ENCODE assay signal across 9 mouse cellular contexts in the genomic region with DNA sequence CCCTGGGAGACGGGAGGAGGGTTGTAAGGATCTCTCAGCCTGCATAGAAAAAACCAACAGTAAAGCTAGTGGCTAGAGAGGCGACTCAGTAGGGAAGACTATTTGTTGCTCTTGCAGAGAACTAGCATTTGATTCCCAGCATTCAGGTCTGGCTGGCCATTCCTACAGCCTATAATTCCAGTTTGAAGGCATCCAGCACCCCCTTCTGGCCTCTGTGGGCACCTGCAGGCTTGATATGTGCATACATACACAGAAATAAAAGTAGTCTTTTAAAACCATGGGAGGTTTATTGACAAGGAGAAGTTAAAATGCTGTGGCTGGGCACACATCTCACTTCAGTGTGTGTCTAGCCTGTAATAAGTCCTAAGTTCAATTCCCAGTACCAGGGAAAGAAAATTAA. TPM values are rescaled to one million over a fixed set of nuclear protein-coding genes. Genes with fewer than 3 reads are reported as not detected.
DNase-seq lines count a peak whose midpoint lies in the region; ATAC-seq and TF ChIP-seq lines count a peak whose summit lies in the region.
"Had no signal": no experiment of that assay in that cellular context is flagged by ENCODE, and none has a peak within 500 bp of the region (broad histone marks: within the 10 kb centered on the region; RNA-seq: fewer than 3 reads in every experiment).

No protein-coding gene starts in this region.

- WGBS in liver, embryonic 11.5 days = 84% methylated on average over 2 of the region's 2 CpGs

- H3K27me3 ChIP-seq in liver, embryonic 11.5 days (replicated peaks; ENCODE audit: control insufficient read depth, insufficient read depth, low read length) = no peaks in the 10 kb centered on the region
- H3K27me3 ChIP-seq in G1E (ENCODE audit: insufficient read depth, low read length) = no peaks in the 10 kb centered on the region
- H3K27me3 ChIP-seq: heart, embryonic 15.5 days had no signal

- no peaks in the 10 kb centered on the region for H3K9me3 ChIP-seq in liver, embryonic 11.5 days (ENCODE audit: control insufficient read depth, low read length)
- H3K9me3 ChIP-seq in G1E (replicated peaks) = no peaks in the 10 kb centered on the region
- H3K9me3 ChIP-seq: heart, embryonic 15.5 days had no signal

- H3K9ac ChIP-seq in liver, embryonic 11.5 days (ENCODE audit: low read depth, low read length) = no peak overlapping the region
- H3K9ac ChIP-seq: heart, embryonic 15.5 days had no signal

- intact Hi-C loops in heart, postnatal 25 days (cut with DNase I) = no loop called here

- H3K27ac ChIP-seq in liver, embryonic 11.5 days (ENCODE audit: low read depth, low read length) = no peak overlapping the region
- H3K27ac ChIP-seq: heart, embryonic 15.5 days had no signal

- H3K4me1 ChIP-seq in liver, embryonic 11.5 days (replicated peaks; ENCODE audit: control insufficient read depth, insufficient read depth, low read length) = no peaks in the 10 kb centered on the region
- no peaks in the 10 kb centered on the region for H3K4me1 ChIP-seq in G1E (ENCODE audit: insufficient read depth, low read depth, low read length)
- H3K4me1 ChIP-seq: heart, embryonic 15.5 days had no signal

- peaks cover 50% of the 10 kb centered on the region for H3K36me3 ChIP-seq in liver, embryonic 11.5 days (ENCODE audit: control insufficient read depth, insufficient read depth, low read length)
- peaks cover 87% of the 10 kb centered on the region for H3K36me3 ChIP-seq in G1E (replicated peaks)

- DNase-seq in liver = peak; percentile 50
- no peak for DNase-seq in liver, embryonic 11.5 days (ENCODE audit: low spot score)
- DNase-seq in G1E (ENCODE audit: low spot score) = no peak
- peak; percentile 32 for DNase-seq in c-Kit-positive CD71-positive TER-119-negative erythroid progenitor cells, embryonic 14.5 days (ENCODE audit: low read depth)
- no peak for DNase-seq in right cerebral cortex, adult 2 months (ENCODE audit: low spot score in 2 of 2)
- no peak for DNase-seq in heart, postnatal 25 days (ENCODE audit: low spot score)

- no peak overlapping the region for H3K4me3 ChIP-seq in liver, embryonic 11.5 days (ENCODE audit: low read depth, low read length)
- no peak overlapping the region for H3K4me3 ChIP-seq in G1E (ENCODE audit: low read depth, low read length)
- H3K4me3 ChIP-seq: heart, embryonic 15.5 days; myocyte had no signal

- H3K4me2 ChIP-seq in liver, embryonic 11.5 days = no peak overlapping the region
- H3K4me2 ChIP-seq: heart, embryonic 15.5 days had no signal

- 0 out of 2 replicates have a peak, but pooled peaks have one; percentile 23 for TF ChIP-seq CTCF in G1E (IDR thresholded peaks at IDR 0.05; ENCODE audit: low read depth, low read length)

- ATAC-seq in liver, embryonic 11.5 days (replicated peaks; ENCODE audit: low FRiP score) = no peak
- ATAC-seq in G1E (ENCODE audit: extremely low read depth, insufficient number of reproducible peaks, low FRiP score, poor library complexity, severe bottlenecking) = no peak
- peak; percentile 60; the same call in 1 of the 2 replicates for ATAC-seq in megakaryocyte-erythroid progenitor cell, adult 5-6 weeks (replicated peaks; ENCODE audit: low FRiP score, low TSS enrichment, poor library complexity, severe bottlenecking)

RNA-seq across cellular contexts. Expression of a gene that starts 21.0 kb away (rescaled TPM):
- 81.7 and 83.4 TPM in 2 replicates for polyA plus RNA-seq in liver, embryonic 11.5 days (2014; fragmentation: Nextera tagmentation; extraction: Ambion mirVana)
- total RNA-seq in G1E (2014; fragmentation: Nextera tagmentation) = 72.5 and 158 TPM in 2 replicates
- total RNA-seq in G1E (2017) = 64.6 and 70.9 TPM in 2 replicates
- 16.0 and 24.1 TPM in 2 replicates for polyA plus RNA-seq in G1E (2012)
- 78.3 and 82.5 TPM in 2 replicates for total RNA-seq in megakaryocyte-erythroid progenitor cell, adult 5-6 weeks (2014; fragmentation: Nextera tagmentation)
- 70.1 and 83.6 TPM in 2 replicates for total RNA-seq in megakaryocyte-erythroid progenitor cell, adult 5-6 weeks (2017)
- 10 to 100 TPM; 20.2 to 23.2 TPM for total RNA-seq in heart, postnatal 25 days (2021)

RNA-seq across cellular contexts. Expression of a gene that starts 25.2 kb away (rescaled TPM):
- polyA plus RNA-seq in liver, embryonic 11.5 days (2014; fragmentation: Nextera tagmentation; extraction: Ambion mirVana) = 58.0 and 62.8 TPM in 2 replicates
- total RNA-seq in G1E (2014; fragmentation: Nextera tagmentation) (42.1 and 52.2 TPM in 2 replicates), G1E (2017) (57.2 and 61.6 TPM in 2 replicates)
- 42.5 and 62.3 TPM in 2 replicates for polyA plus RNA-seq in G1E (2012)
- 39.1 and 52.0 TPM in 2 replicates for total RNA-seq in megakaryocyte-erythroid progenitor cell, adult 5-6 weeks (2014; fragmentation: Nextera tagmentation)
- total RNA-seq in megakaryocyte-erythroid progenitor cell, adult 5-6 weeks (2017) = 64.5 and 72.1 TPM in 2 replicates
- total RNA-seq in heart, postnatal 25 days (2021) = 10 to 100 TPM; 25.4 to 26.6 TPM

RNA-seq across cellular contexts. Expression of a gene that starts 41.1 kb away (rescaled TPM):
- polyA plus RNA-seq in liver, embryonic 11.5 days (2014; fragmentation: Nextera tagmentation; extraction: Ambion mirVana) = 49.0 and 54.3 TPM in 2 replicates
- total RNA-seq in G1E (2014; fragmentation: Nextera tagmentation) (22.2 and 23.6 TPM in 2 replicates), G1E (2017) (2.9 and 5.1 TPM in 2 replicates)
- polyA plus RNA-seq in G1E (2012) = 17.6 and 21.1 TPM in 2 replicates
- total RNA-seq in megakaryocyte-erythroid progenitor cell, adult 5-6 weeks (2014; fragmentation: Nextera tagmentation) = 46.4 and 54.8 TPM in 2 replicates
- total RNA-seq in megakaryocyte-erythroid progenitor cell, adult 5-6 weeks (2017) = 13.8 and 22.0 TPM in 2 replicates
- 1 to 10 TPM; 4.6 to 5.8 TPM for total RNA-seq in heart, postnatal 25 days (2021)

RNA-seq across cellular contexts. Expression of a gene that starts 55.3 kb away (rescaled TPM):
- 40.4 and 50.2 TPM in 2 replicates for polyA plus RNA-seq in liver, embryonic 11.5 days (2014; fragmentation: Nextera tagmentation; extraction: Ambion mirVana)
- total RNA-seq in G1E (2014; fragmentation: Nextera tagmentation) = 25.6 and 25.7 TPM in 2 replicates
- total RNA-seq in G1E (2017) = 49.4 and 53.2 TPM in 2 replicates
- polyA plus RNA-seq in G1E (2012) = 8.8 and 9.3 TPM in 2 replicates
- 5.2 and 8.1 TPM in 2 replicates for total RNA-seq in megakaryocyte-erythroid progenitor cell, adult 5-6 weeks (2014; fragmentation: Nextera tagmentation)
- total RNA-seq in megakaryocyte-erythroid progenitor cell, adult 5-6 weeks (2017) = 9.7 and 19.7 TPM in 2 replicates
- total RNA-seq in heart, postnatal 25 days (2021) = 100 to 1,000 TPM; 208 to 216 TPM

Comparison
In these comparisons a context has a peak if more than half of its experiments do, and no peak if none do; other contexts are left out.
1. DNase-seq: peak in liver (single experiment) and c-Kit-positive CD71-positive TER-119-negative erythroid progenitor cells, embryonic 14.5 days (single experiment); none in liver, embryonic 11.5 days (single experiment), G1E (single experiment), right cerebral cortex, adult 2 months (0 of 2) and heart, postnatal 25 days (single experiment).